Mouse (Mus musculus) cerebellum, postnatal 14 days (tissue): ENCODE measurements around the gene Atp8b2.
A peak's percentile ranks its signal among the peaks of the same experiment; 100 is the strongest.

Source experiments
- DNase-seq, 2 experiments: peaks; one replicate each; pipeline ENCODE4 v3.0.0; 2021; ENCODE audit warnings: mixed read lengths in 2 of 2

Atp8b2 gene

GRCm38 (mm10) chr3:89963221-89963763 is at the start of gene Atp8b2:
Gene Atp8b2, minus strand, starts transcription at chr3:89963508.
- peak; percentile 80 to 81 for DNase-seq

- DNase-seq: no peak
Observed at GRCm38 (mm10) chr3:90010291-90010690, 47.0 kb upstream of the Atp8b2 start.

- no peak for DNase-seq
Observed at GRCm38 (mm10) chr3:90004091-90004796, 40.9 kb upstream of the Atp8b2 start.

GRCm38 (mm10) chr3:89999830-90000229 is 36.5 kb upstream of the Atp8b2 start:
- no peak for DNase-seq

- peak in 1 of 2 experiments; percentile 15 for DNase-seq
Observed at GRCm38 (mm10) chr3:89999090-89999489, 35.8 kb upstream of the Atp8b2 start.

- DNase-seq: peak; percentile 96 to 97
Observed at GRCm38 (mm10) chr3:89998612-89999054, 35.3 kb upstream of the Atp8b2 start, which contains the start of gene Hax1. Gene Hax1, minus strand, starts transcription at chr3:89998780.

- peak in 1 of 2 experiments; percentile 15 for DNase-seq
Observed at GRCm38 (mm10) chr3:89997791-89998495, 34.6 kb upstream of the Atp8b2 start.

- DNase-seq: no peak
Observed at GRCm38 (mm10) chr3:89994807-89995515, 31.7 kb upstream of the Atp8b2 start.

GRCm38 (mm10) chr3:89987822-89988221 is 24.5 kb upstream of the Atp8b2 start:
- no peak for DNase-seq

GRCm38 (mm10) chr3:89987211-89987610 is 23.9 kb upstream of the Atp8b2 start:
- DNase-seq: no peak

GRCm38 (mm10) chr3:89982426-89982825 is 19.1 kb upstream of the Atp8b2 start:
- DNase-seq: no peak

GRCm38 (mm10) chr3:89976859-89977258 is 13.6 kb upstream of the Atp8b2 start:
- DNase-seq: no peak

GRCm38 (mm10) chr3:89968509-89968908 is 5.2 kb upstream of the Atp8b2 start:
- no peak for DNase-seq

GRCm38 (mm10) chr3:89966946-89967345 is 3.6 kb upstream of the Atp8b2 start:
- no peak for DNase-seq

GRCm38 (mm10) chr3:89965972-89966371 is 2.7 kb upstream of the Atp8b2 start:
- no peak for DNase-seq

GRCm38 (mm10) chr3:89965557-89965956 is 2.2 kb upstream of the Atp8b2 start:
- DNase-seq: no peak

- DNase-seq: peak; percentile 79 to 84
Observed at GRCm38 (mm10) chr3:89963926-89964739, 825 bp upstream of the Atp8b2 start.

GRCm38 (mm10) chr3:89962751-89963220 is 522 bp downstream of the Atp8b2 start:
- no peak for DNase-seq

GRCm38 (mm10) chr3:89962059-89962750 is 1.1 kb downstream of the Atp8b2 start:
- peak in 1 of 2 experiments; percentile 38 for DNase-seq

GRCm38 (mm10) chr3:89961436-89961835 is 1.9 kb downstream of the Atp8b2 start:
- no peak for DNase-seq

GRCm38 (mm10) chr3:89960469-89960868 is 2.8 kb downstream of the Atp8b2 start:
- peak; percentile 95 to 96 for DNase-seq
